Mouse (Mus musculus): ENCODE results near the gene 9230112D13Rik.

- no peak for TF ChIP-seq CTCF (conservative IDR thresholded peaks at IDR 0.05; ENCODE audit: low read length)
- no peak for TF ChIP-seq NANOG (IDR thresholded peaks at IDR 0.05; ENCODE audit: borderline replicate concordance, low read length)
- TF ChIP-seq POU5F1 (IDR thresholded peaks at IDR 0.05; ENCODE audit: borderline replicate concordance, low read length): no peak
These were observed 31.4 kb upstream of the 9230112D13Rik start for GRCm38 (mm10) chr14:34554047-34554446.
